Mouse (Mus musculus) hindbrain, embryonic 15.5 days (tissue): ENCODE measurements around the gene Amh. TPM values are rescaled to one million over a fixed set of nuclear protein-coding genes. Genes with fewer than 3 reads are reported as not detected.

Experiments used
- ATAC-seq: fragments of 200-750 bp; cut with Nextera tagmentation; 2 replicates; pipeline ENCODE4 v1.8.0; 2017; ENCODE audit warnings: low read depth, moderate number of reproducible peaks, moderate TSS enrichment; ENCODE audit not compliant: low FRiP score
- H3K27ac ChIP-seq: fragments of 300-500 bp; sonication (generic); replicated peaks from 2 replicates; pipeline ENCODE4 v1.5.1; 2015; ENCODE audit warnings: mild to moderate bottlenecking, inconsistent platforms
- H3K27me3 ChIP-seq: fragments of 300-500 bp; sonication (generic); 2 replicates; pipeline ENCODE4 v1.6.1; 2015; ENCODE audit warnings: control low read depth, inconsistent platforms
- H3K36me3 ChIP-seq: fragments of 300-500 bp; sonication (generic); 2 replicates; pipeline ENCODE4 v1.6.1; 2015; ENCODE audit warnings: control low read depth, inconsistent platforms
- H3K4me1 ChIP-seq: fragments of 300-500 bp; sonication (generic); replicated peaks from 2 replicates; pipeline ENCODE4 v1.6.1; 2015; ENCODE audit warnings: control low read depth, inconsistent platforms
- H3K4me2 ChIP-seq: fragments of 300-500 bp; sonication (generic); 2 replicates; pipeline ENCODE4 v1.6.1; 2015; ENCODE audit warnings: moderate library complexity, mild to moderate bottlenecking, inconsistent platforms
- H3K4me3 ChIP-seq: fragments of 300-500 bp; sonication (generic); 2 replicates; pipeline ENCODE4 v1.5.1; 2015; ENCODE audit warnings: mild to moderate bottlenecking, inconsistent platforms
- H3K9ac ChIP-seq: fragments of 300-500 bp; sonication (generic); 2 replicates; pipeline ENCODE4 v1.6.1; 2015; ENCODE audit warnings: inconsistent platforms
- H3K9me3 ChIP-seq: fragments of 300-500 bp; sonication (generic); 2 replicates; pipeline ENCODE4 v1.6.1; 2016; ENCODE audit warnings: control low read depth, inconsistent platforms
- WGBS: fragments of 180-500 bp; shearing (Covaris S2); methylation state at CpG from one replicate; pipeline ENCODE4 v1.1.7; 2015; 5-methylcytosine and 5-hydroxymethylcytosine counted together
- microRNA counts: library from miRNA; unstranded; fragments of <30 nt; microRNA quantifications from one replicate; lab custom pipeline; 2016
- microRNA-seq: library from miRNA; unstranded; fragments of <30 nt; microRNA quantifications from one replicate; pipeline ENCODE4, GENCODE M21; 2016
- polyA plus RNA-seq: library from polyadenylated mRNA; unstranded; fragments of >200 nt; fragmentation: Nextera tagmentation; extraction: Ambion mirVana; gene quantifications from 2 replicates; pipeline ENCODE4 v1.2.1, GENCODE M21; 2015

Gene Amh
- polyA plus RNA-seq, 1 experiment from 2014 or later, result 0.14 TPM

DNA sequence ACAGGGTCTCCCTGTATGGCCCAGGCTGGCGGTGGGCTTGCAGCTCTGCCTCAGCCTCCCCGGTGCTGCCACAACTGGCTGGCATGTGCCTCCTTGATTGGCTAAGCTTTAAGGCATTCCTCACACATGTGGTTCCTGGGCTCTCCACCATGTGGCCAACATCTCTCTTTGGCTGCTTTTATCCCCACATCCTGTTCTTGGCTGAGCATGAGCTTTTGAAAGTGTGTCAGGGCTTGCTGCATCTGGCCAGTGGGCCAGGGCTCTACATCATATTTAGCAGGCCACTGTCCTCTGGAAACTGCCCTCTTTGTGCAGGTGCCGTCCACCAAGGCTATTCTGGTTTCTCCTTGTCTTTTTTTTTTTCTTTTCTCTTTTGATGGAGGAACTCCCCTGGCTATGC is 51.2 kb downstream of the Amh start:
- no peak for ATAC-seq
- peak overlapping the region; percentile 99 for H3K4me2 ChIP-seq
- H3K27ac ChIP-seq, result no peak overlapping the region
- no peaks in the 10 kb centered on the region for H3K27me3 ChIP-seq
- peaks cover 16% of the 10 kb centered on the region; the same call in 1 of the 2 replicates for H3K36me3 ChIP-seq
- peaks cover 45% of the 10 kb centered on the region for H3K4me1 ChIP-seq
- 69% methylated on average over 3 of the region's 3 CpGs for WGBS
- H3K9me3 ChIP-seq, result no peaks in the 10 kb centered on the region
- peak overlapping the region; percentile 95; the same call in 1 of the 2 replicates for H3K9ac ChIP-seq
- peak overlapping the region; percentile 99; the same call in 1 of the 2 replicates for H3K4me3 ChIP-seq

DNA sequence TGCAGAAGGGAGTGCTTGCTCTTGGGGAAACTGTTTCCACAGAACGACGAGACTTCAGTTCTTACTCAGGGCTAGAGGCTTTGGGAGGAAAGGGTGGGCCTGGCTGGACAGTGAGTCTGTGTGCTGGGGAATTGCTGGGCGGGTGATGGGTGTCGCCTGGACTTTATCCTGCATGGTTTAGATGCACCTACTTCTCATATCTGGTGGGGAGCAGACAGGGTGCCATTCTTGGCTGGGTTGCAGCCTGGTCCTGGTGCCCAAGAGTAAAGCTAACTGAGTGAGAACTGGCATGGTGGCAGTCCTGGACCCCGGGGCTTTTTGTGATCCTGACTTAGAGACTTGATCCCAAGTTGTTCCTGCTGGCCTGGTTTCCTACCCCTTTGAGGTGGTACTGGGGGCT is 51.9 kb downstream of the Amh start:
- H3K27ac ChIP-seq, result peak overlapping the region; percentile 50
- H3K9ac ChIP-seq, result 0 out of 2 replicates have a peak overlapping the region, but pooled peaks have one; percentile 95
- ATAC-seq, result no peak
- H3K4me2 ChIP-seq, result peak overlapping the region; percentile 21; the same call in 1 of the 2 replicates
- H3K27me3 ChIP-seq, result no peaks in the 10 kb centered on the region
- peaks cover 45% of the 10 kb centered on the region for H3K4me1 ChIP-seq
- H3K9me3 ChIP-seq, result no peaks in the 10 kb centered on the region
- H3K4me3 ChIP-seq, result no peak overlapping the region
- peaks cover 16% of the 10 kb centered on the region; the same call in 1 of the 2 replicates for H3K36me3 ChIP-seq
- WGBS, result 84% methylated on average over 5 of the region's 5 CpGs

MicroRNA genes within 50 kb of the gene (microRNA counts, 519-probe panel; counts per million panel counts)
- microRNA mmu-miR-1982 (lab: Ali Mortazavi, UCI), result not detected

Small RNAs within 50 kb of the gene (microRNA-seq; reads per million reads assigned to microRNA genes)
- 1.5 reads per million for gene Mir1982

Other genes starting within 250 kb of the Amh start
- 30.0 and 33.7 TPM in 2 replicates for gene Rexo1, start 243.7 kb upstream of the Amh start, polyA plus RNA-seq
- 6.3 and 6.7 TPM in 2 replicates for gene Klf16, start 227.9 kb upstream of the Amh start, polyA plus RNA-seq
- 134 and 159 TPM in 2 replicates for gene Abhd17a, start 214.9 kb upstream of the Amh start, polyA plus RNA-seq
- 64.2 and 71.6 TPM in 2 replicates for gene Scamp4, start 202.4 kb upstream of the Amh start, polyA plus RNA-seq
- 4.8 and 5.4 TPM in 2 replicates for gene Adat3, start 202.4 kb upstream of the Amh start, polyA plus RNA-seq
- gene Gm49322, start 199.2 kb upstream of the Amh start, polyA plus RNA-seq, result 3.4 and 4.1 TPM in 2 replicates
- 109 and 127 TPM in 2 replicates for gene Csnk1g2, start 182.4 kb upstream of the Amh start, polyA plus RNA-seq
- 83.6 and 93.2 TPM in 2 replicates for gene Btbd2, start 148.2 kb upstream of the Amh start, polyA plus RNA-seq
- gene Mknk2, start 127.1 kb upstream of the Amh start, polyA plus RNA-seq, result 56.7 and 61.0 TPM in 2 replicates
- 57.5 and 60.2 TPM in 2 replicates for gene Mob3a, start 103.3 kb upstream of the Amh start, polyA plus RNA-seq
- 39.2 and 46.1 TPM in 2 replicates for gene Izumo4, start 103.1 kb upstream of the Amh start, polyA plus RNA-seq
- 109 and 120 TPM in 2 replicates for gene Ap3d1, start 63.0 kb upstream of the Amh start, polyA plus RNA-seq
- 18.3 and 21.6 TPM in 2 replicates for gene Dot1l, start 50.0 kb upstream of the Amh start, polyA plus RNA-seq
- gene Sf3a2, start 7.0 kb upstream of the Amh start, polyA plus RNA-seq, result 52.3 and 67.4 TPM in 2 replicates
- gene Plekhj1, start 6.6 kb upstream of the Amh start, polyA plus RNA-seq, result 130 and 133 TPM in 2 replicates
- gene Jsrp1, start 8.3 kb downstream of the Amh start, polyA plus RNA-seq, result 0.62 and 0.95 TPM in 2 replicates
- gene Oaz1, start 21.4 kb downstream of the Amh start, polyA plus RNA-seq, result 1,303 and 1,311 TPM in 2 replicates
- gene Lingo3, start 38.8 kb downstream of the Amh start, polyA plus RNA-seq, result 15.8 and 18.5 TPM in 2 replicates
- gene Lsm7, start 50.0 kb downstream of the Amh start, polyA plus RNA-seq, result 210 and 228 TPM in 2 replicates
- gene Sppl2b, start 50.0 kb downstream of the Amh start, polyA plus RNA-seq, result 76.8 and 87.4 TPM in 2 replicates
- gene Tmprss9, start 66.6 kb downstream of the Amh start, polyA plus RNA-seq, result 0.22 and 0.33 TPM in 2 replicates
- gene Timm13, start 95.7 kb downstream of the Amh start, polyA plus RNA-seq, result 329 and 342 TPM in 2 replicates
- gene Lmnb2, start 113.0 kb downstream of the Amh start, polyA plus RNA-seq, result 38.4 and 40.9 TPM in 2 replicates
- 6.9 and 8.5 TPM in 2 replicates for gene Gadd45b, start 124.8 kb downstream of the Amh start, polyA plus RNA-seq
- gene Gng7, start 209.7 kb downstream of the Amh start, polyA plus RNA-seq, result 19.1 and 21.4 TPM in 2 replicates
- 71.6 and 81.6 TPM in 2 replicates for gene Diras1, start 220.4 kb downstream of the Amh start, polyA plus RNA-seq
- 46.3 and 53.0 TPM in 2 replicates for gene Slc39a3, start 232.2 kb downstream of the Amh start, polyA plus RNA-seq